Mouse (Mus musculus) heart, embryonic 14.5 days (tissue): ENCODE data around the gene Tubd1. TPM values are rescaled to one million over a fixed set of nuclear protein-coding genes. Genes with fewer than 3 reads are reported as not detected.

Source experiments
- ATAC-seq: fragments of 200-750 bp; cut with Nextera tagmentation; 2 replicates; pipeline ENCODE4 v1.8.0; 2017; ENCODE audit warnings: low read depth, moderate TSS enrichment; ENCODE audit not compliant: insufficient number of reproducible peaks, insufficient read depth, low FRiP score
- H3K27ac ChIP-seq, 2 experiments: fragments of 200-500 bp in 1 of 2; fragments of 300-500 bp in 1 of 2; sonication (generic) in 1 of 2; replicated peaks in 1 of 2; 2 replicates each; pipeline ENCODE4 v1.5.1; 2012 to 2014; ENCODE audit warnings: low read depth in 2 of 2, low read length in 2 of 2, control low read depth in 1 of 2, mild to moderate bottlenecking in 1 of 2, mixed read lengths in 1 of 2; ENCODE audit not compliant: control insufficient read depth in 1 of 2, insufficient read depth in 1 of 2
- H3K27me3 ChIP-seq: fragments of 300-500 bp; sonication (generic); 2 replicates; pipeline ENCODE4 v1.6.1; 2014; ENCODE audit warnings: mild to moderate bottlenecking, low read length, control low read depth; ENCODE audit not compliant: control insufficient read depth, insufficient read depth
- H3K36me3 ChIP-seq: fragments of 300-500 bp; sonication (generic); 2 replicates; pipeline ENCODE4 v1.6.1; 2014; ENCODE audit warnings: mild to moderate bottlenecking, control low read depth, low read length, mixed read lengths; ENCODE audit not compliant: control insufficient read depth, insufficient read depth
- H3K4me1 ChIP-seq, 2 experiments: fragments of 200-500 bp in 1 of 2; fragments of 300-500 bp in 1 of 2; sonication (generic) in 1 of 2; 2 replicates each; pipeline ENCODE4 v1.6.1; 2012 to 2014; ENCODE audit warnings: low read length in 2 of 2, control low read depth in 1 of 2, mixed read lengths in 1 of 2; ENCODE audit not compliant: control insufficient read depth in 2 of 2, insufficient read depth in 2 of 2
- H3K4me2 ChIP-seq: fragments of 300-500 bp; sonication (generic); 2 replicates; pipeline ENCODE4 v1.6.1; 2014; ENCODE audit warnings: mild to moderate bottlenecking, low read length
- H3K4me3 ChIP-seq, 2 experiments: fragments of 200-500 bp in 1 of 2; fragments of 300-500 bp in 1 of 2; sonication (generic) in 1 of 2; 2 replicates each; pipeline ENCODE4 v1.5.1; 2012 to 2014; ENCODE audit warnings: low read length in 2 of 2, mild to moderate bottlenecking in 2 of 2, control low read depth in 1 of 2, low read depth in 1 of 2, moderate library complexity in 1 of 2; ENCODE audit not compliant: control insufficient read depth in 1 of 2, insufficient read depth in 1 of 2
- H3K9ac ChIP-seq: fragments of 300-500 bp; sonication (generic); 2 replicates; pipeline ENCODE4 v1.6.1; 2014; ENCODE audit warnings: mild to moderate bottlenecking, low read length
- H3K9me3 ChIP-seq: fragments of 300-500 bp; sonication (generic); 2 replicates; pipeline ENCODE4 v1.6.1; 2016; ENCODE audit warnings: low read length, control low read depth; ENCODE audit not compliant: control insufficient read depth
- WGBS: fragments of 180-500 bp; shearing (Covaris S2); extraction: QIAGEN DNeasy Blood & Tissue Kit; methylation state at CpG from one replicate; pipeline ENCODE4 v1.1.7; 2014; 5-methylcytosine and 5-hydroxymethylcytosine counted together
- microRNA counts: library from miRNA; unstranded; fragments of <30 nt; microRNA quantifications from one replicate; lab custom pipeline; 2016
- microRNA-seq: library from miRNA; unstranded; fragments of <30 nt; microRNA quantifications from one replicate; pipeline ENCODE4, GENCODE M21; 2016
- polyA plus RNA-seq: library from polyadenylated mRNA; unstranded; fragments of >200 nt; fragmentation: Nextera tagmentation; extraction: Ambion mirVana; gene quantifications from 2 replicates; pipeline ENCODE4 v1.2.1, GENCODE M21; 2014

The Tubd1 gene
- polyA plus RNA-seq, 1 experiment from 2014 or later: 12.0 TPM

DNA sequence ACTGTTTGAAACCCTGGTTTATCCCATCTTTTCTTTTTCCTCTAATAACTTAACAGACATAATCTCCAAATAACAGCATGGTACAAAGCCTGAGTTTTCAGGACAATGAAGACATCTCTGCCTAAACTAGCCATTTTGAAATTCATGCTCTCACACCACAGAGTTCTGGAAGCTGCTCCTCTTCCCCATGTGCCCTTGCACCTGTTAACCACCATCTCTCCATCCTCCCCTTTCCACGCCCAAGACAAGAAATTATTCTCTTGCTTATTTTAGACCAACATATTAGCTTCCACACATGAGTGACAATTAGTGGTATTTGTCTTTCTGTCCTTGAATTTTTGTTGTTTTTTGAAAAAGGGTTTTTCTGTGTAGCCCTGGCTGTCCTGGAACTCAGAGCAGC is 67.2 kb downstream of the Tubd1 start:
- 86% methylated on average over 1 of the region's 1 CpGs for WGBS
- no peak overlapping the region for H3K9ac ChIP-seq
- H3K27ac ChIP-seq: no peak overlapping the region
- H3K4me1 ChIP-seq: no peaks in the 10 kb centered on the region
- H3K36me3 ChIP-seq: peaks cover 14% of the 10 kb centered on the region; the same call in 1 of the 2 replicates
- no peak overlapping the region for H3K4me3 ChIP-seq
- ATAC-seq: no peak
- H3K27me3 ChIP-seq: no peaks in the 10 kb centered on the region
- no peak overlapping the region for H3K4me2 ChIP-seq
- no peaks in the 10 kb centered on the region for H3K9me3 ChIP-seq

DNA sequence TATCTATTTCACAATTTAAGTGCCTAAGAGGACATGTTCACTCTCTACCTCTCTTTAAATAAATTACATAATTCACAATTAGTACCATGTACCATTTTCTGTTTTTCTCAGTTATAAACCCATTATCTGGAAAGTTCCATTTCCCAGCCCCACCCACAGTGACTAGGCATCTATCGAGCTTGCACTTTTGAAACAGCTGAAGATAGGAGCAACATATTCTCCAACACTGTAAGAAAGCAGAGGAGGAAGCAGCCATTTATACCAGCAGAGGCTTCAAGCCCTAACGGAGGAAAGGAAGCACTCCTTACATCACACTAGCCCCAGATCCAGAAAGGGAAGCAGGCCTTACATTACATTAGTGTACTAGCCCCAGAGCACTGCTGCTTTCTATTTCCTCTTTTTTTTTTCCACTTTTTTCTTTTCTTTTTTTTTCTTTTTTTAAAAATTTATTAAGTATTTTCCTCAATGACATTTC is 69.3 kb downstream of the Tubd1 start:
- Histone ChIP-seq H3K4me1 (no peaks in the 10 kb centered on the region), H3K9ac (no peak overlapping the region), H3K36me3 (0 out of 2 replicates have a peak, but pooled peaks cover 12% of the 10 kb centered on the region), H3K27me3 (no peaks in the 10 kb centered on the region), H3K27ac (no peak overlapping the region), H3K4me3 (no peak overlapping the region), H3K9me3 (no peaks in the 10 kb centered on the region), H3K4me2 (no peak overlapping the region)
- no peak for ATAC-seq
- 51% methylated on average over 2 of the region's 2 CpGs for WGBS

DNA sequence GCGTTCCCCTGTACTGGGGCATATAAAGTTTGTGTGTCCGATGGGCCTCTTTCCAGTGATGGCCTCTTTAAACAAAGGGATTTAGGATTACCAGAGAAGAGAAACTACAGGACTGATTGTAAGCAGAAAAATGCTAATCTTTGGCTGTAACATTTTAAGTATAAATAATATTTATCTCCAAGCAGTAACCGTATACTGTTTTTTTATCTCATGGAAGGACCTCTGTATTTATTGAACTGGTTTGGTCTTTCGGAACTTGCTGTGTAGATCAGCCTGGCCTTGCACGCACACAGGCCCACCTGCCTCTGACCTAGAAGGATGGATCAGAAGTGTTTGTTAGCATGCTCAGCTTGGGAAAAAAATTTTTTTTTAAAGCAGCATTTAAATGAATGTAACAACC is 69.8 kb downstream of the Tubd1 start:
- Histone ChIP-seq H3K27ac (no peak overlapping the region), H3K36me3 (0 out of 2 replicates have a peak, but pooled peaks cover 12% of the 10 kb centered on the region), H3K4me2 (no peak overlapping the region), H3K9me3 (no peaks in the 10 kb centered on the region), H3K4me1 (no peaks in the 10 kb centered on the region), H3K27me3 (no peaks in the 10 kb centered on the region), H3K9ac (no peak overlapping the region), H3K4me3 (no peak overlapping the region)
- WGBS: 87% methylated on average over 5 of the region's 5 CpGs
- ATAC-seq: no peak

MicroRNAs encoded within 50 kb of the gene (microRNA counts, 519-probe panel; counts per million panel counts)
- 7,199 counts per million, percentile 94 among the panel's probes with 10 or more counts for microRNA mmu-miR-21 (lab: Ali Mortazavi, UCI)

Small RNA genes lying within 50 kb of the gene (microRNA-seq; reads per million reads assigned to microRNA genes)
- 29,262 reads per million, percentile 98 among the genes with 10 or more reads in this experiment for gene Mir21a

Other genes starting within 250 kb of the Tubd1 start
- 8.9 and 9.3 TPM in 2 replicates for gene Med13, start 187.4 kb upstream of the Tubd1 start, polyA plus RNA-seq
- gene Rnft1, start 60.3 kb upstream of the Tubd1 start, polyA plus RNA-seq: 45.6 and 46.6 TPM in 2 replicates
- 33.4 and 34.8 TPM in 2 replicates for gene Rps6kb1, start 186 bp upstream of the Tubd1 start, polyA plus RNA-seq
- gene Vmp1, start 138.8 kb downstream of the Tubd1 start, polyA plus RNA-seq: 98.5 and 101 TPM in 2 replicates
- gene Ptrh2, start 139.0 kb downstream of the Tubd1 start, polyA plus RNA-seq: 21.5 and 22.3 TPM in 2 replicates
- gene Cltc, start 212.6 kb downstream of the Tubd1 start, polyA plus RNA-seq: 172 and 177 TPM in 2 replicates